In genomic region chr6:89327746-89328491, GRCm38 (mm10) we compare ENCODE assay signal across 11 mouse cellular contexts. TPM values are rescaled to one million over a fixed set of nuclear protein-coding genes. Genes with fewer than 3 reads are reported as not detected.
DNase-seq lines count a peak whose midpoint lies in the region; ATAC-seq and TF ChIP-seq lines count a peak whose summit lies in the region.
"Had no signal": no experiment of that assay in that cellular context is flagged by ENCODE, and none has a peak within 500 bp of the region (broad histone marks: within the 10 kb centered on the region; RNA-seq: fewer than 3 reads in every experiment).

No protein-coding gene starts in this region.

- intact Hi-C loops in gastrocnemius, adult 2 months (cut with DNase I) = loop anchor here (5.0 kb wide), 1 partner anchor 91 kb away; no protein-coding TSS in a partner anchor
- intact Hi-C loops in heart, postnatal 14 days (cut with DNase I) = no loop called here

- no peak overlapping the region for H3K9ac ChIP-seq in midbrain, embryonic 14.5 days (replicated peaks; ENCODE audit: low read length)
- H3K9ac ChIP-seq: heart, embryonic 15.5 days; lung, embryonic 14.5 days had no signal

- ATAC-seq in frontal cortex, adult (ENCODE audit: low TSS enrichment) = peak; percentile 36
- no peak for ATAC-seq in midbrain, embryonic 14.5 days (ENCODE audit: low FRiP score, low TSS enrichment)

- peaks cover 5% of the 10 kb centered on the region; the same call in 1 of the 2 replicates for H3K4me1 ChIP-seq in lung, adult 2 months (ENCODE audit: control insufficient read depth, insufficient read depth, low read length)
- H3K4me1 ChIP-seq in midbrain, embryonic 14.5 days (ENCODE audit: control insufficient read depth, insufficient read depth, low read length) = no peaks in the 10 kb centered on the region
- H3K4me1 ChIP-seq: heart, embryonic 15.5 days had no signal

- no peaks in the 10 kb centered on the region for H3K9me3 ChIP-seq in midbrain, embryonic 14.5 days (ENCODE audit: control insufficient read depth, low read length)
- H3K9me3 ChIP-seq: heart, embryonic 15.5 days had no signal

- no peak for DNase-seq in frontal cortex, adult 2 months (ENCODE audit: extremely low spot score in 1 of 2, low spot score in 1 of 2)
- peak; percentile 21 for DNase-seq in lung, postnatal 10 days
- DNase-seq in lung, adult 2 months = no peak
- peak; percentile 76 for DNase-seq in gastrocnemius, adult 2 months
- DNase-seq in midbrain, embryonic 14.5 days = no peak
- DNase-seq in ovary, postnatal 10 days (ENCODE audit: low spot score) = no peak
- no peak for DNase-seq in heart, postnatal 14 days
- DNase-seq: lung, embryonic 14.5 days; thymus, postnatal 4 days had no signal

- TF ChIP-seq CTCF in lung, adult 2 months (IDR thresholded peaks at IDR 0.05; ENCODE audit: insufficient read depth, low read length) = no peak
- TF ChIP-seq CTCF in gastrocnemius, adult 2 months (IDR thresholded peaks at IDR 0.05) = peak; percentile 24; the same call in 1 of the 2 replicates

- WGBS in lung, adult 2 months = 66% methylated on average over 15 of the region's 15 CpGs
- 73% methylated on average over 15 of the region's 15 CpGs for WGBS in midbrain, embryonic 14.5 days

- H3K36me3 ChIP-seq in midbrain, embryonic 14.5 days (ENCODE audit: control insufficient read depth, insufficient read depth, low read length) = peaks cover 100% of the 10 kb centered on the region

- H3K27me3 ChIP-seq in midbrain, embryonic 14.5 days (ENCODE audit: control insufficient read depth, insufficient read depth, low read length) = no peaks in the 10 kb centered on the region
- H3K27me3 ChIP-seq: heart, embryonic 15.5 days had no signal

- peak overlapping the region; percentile 68 for H3K27ac ChIP-seq in gastrocnemius, adult 2 months
- H3K27ac ChIP-seq in midbrain, embryonic 14.5 days (replicated peaks; ENCODE audit: low read depth, low read length) = peak overlapping the region; percentile 26
- H3K27ac ChIP-seq: heart, embryonic 15.5 days had no signal

- no peak overlapping the region for H3K4me2 ChIP-seq in midbrain, embryonic 14.5 days (ENCODE audit: low read length)
- H3K4me2 ChIP-seq: heart, embryonic 15.5 days; lung, embryonic 14.5 days had no signal

- TF ChIP-seq POLR2A in lung, adult 2 months (IDR thresholded peaks at IDR 0.05; ENCODE audit: borderline replicate concordance, extremely low read depth, low read depth, low read length) = no peak

- no peak overlapping the region for H3K4me3 ChIP-seq in lung, adult 2 months (replicated peaks; ENCODE audit: extremely low read depth, low read depth, low read length)
- H3K4me3 ChIP-seq in gastrocnemius, adult 2 months = peak overlapping the region; percentile 2; the same call in 1 of the 2 replicates
- H3K4me3 ChIP-seq in midbrain, embryonic 14.5 days (replicated peaks; ENCODE audit: low read depth, low read length) = no peak overlapping the region
- H3K4me3 ChIP-seq: heart, embryonic 15.5 days had no signal

RNA-seq across cellular contexts. Expression of gene Plxna1, which starts 34.5 kb away (rescaled TPM):
- polyA plus RNA-seq in frontal cortex, adult 2 months (2012; rRNA removed) = 30.0 and 36.6 TPM in 2 replicates
- polyA plus RNA-seq in lung, adult 2 months (2012; rRNA removed) = 153 and 189 TPM in 2 replicates
- total RNA-seq in gastrocnemius, adult 2 months (2021) = 10 to 100 TPM; 10.9 to 13.0 TPM
- polyA plus RNA-seq in midbrain, embryonic 14.5 days (2014; fragmentation: Nextera tagmentation; extraction: Ambion mirVana) = 62.6 and 76.4 TPM in 2 replicates
- 10 to 100 TPM; 26.2 to 32.6 TPM for total RNA-seq in heart, postnatal 14 days (2021)

Comparison
In these comparisons a context has a peak if more than half of its experiments do, and no peak if none do; other contexts are left out.
1. DNase-seq: peak in lung, postnatal 10 days (single experiment) and gastrocnemius, adult 2 months (single experiment); none in frontal cortex, adult 2 months (0 of 2), lung, adult 2 months (single experiment), midbrain, embryonic 14.5 days (single experiment), ovary, postnatal 10 days (single experiment) and heart, postnatal 14 days (0 of 2).